Mouse (Mus musculus) CD4-positive helper T cell, adult 2 months (primary cell): Measurements from ENCODE around the gene Cttnbp2.
"Not testable (repeated sequence)": the region's sequence is repeated elsewhere in the genome, so short reads cannot be mapped to it uniquely, and the experiment has no call there.

Source experiments
- DNase-seq: peaks from one replicate; pipeline ENCODE4 v3.0.0-alpha.2; 2012; ENCODE audit warnings: low read depth, missing footprints, low spot score

The Cttnbp2 gene

DNA sequence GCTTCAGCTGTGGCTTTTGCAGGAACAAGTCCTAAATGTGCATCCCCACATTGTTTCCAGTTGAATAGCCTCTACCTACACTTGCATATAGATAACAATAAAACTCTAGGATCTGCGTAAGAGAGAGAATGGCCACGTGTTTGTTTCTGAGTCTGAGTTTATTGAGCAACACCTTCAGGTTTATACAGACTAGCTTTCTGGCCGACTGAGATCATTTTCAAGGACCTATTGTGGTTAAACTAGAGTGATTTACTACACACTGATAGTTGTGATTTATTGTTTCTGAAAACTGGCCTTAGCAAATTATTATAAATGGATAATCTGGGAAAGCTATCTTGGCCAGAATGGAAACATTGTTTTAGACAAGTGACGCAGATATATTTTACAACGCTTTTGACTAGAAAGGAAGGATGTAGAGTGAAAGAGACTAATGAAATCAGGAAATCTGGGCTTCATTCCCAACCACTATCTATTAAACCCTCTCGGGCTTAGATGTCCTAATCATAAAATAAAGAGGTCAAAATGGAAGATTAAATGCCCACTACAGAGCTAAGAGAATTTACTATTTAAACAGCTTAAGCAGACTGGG is 96.7 kb downstream of the Cttnbp2 start:
- no peak for DNase-seq

DNA sequence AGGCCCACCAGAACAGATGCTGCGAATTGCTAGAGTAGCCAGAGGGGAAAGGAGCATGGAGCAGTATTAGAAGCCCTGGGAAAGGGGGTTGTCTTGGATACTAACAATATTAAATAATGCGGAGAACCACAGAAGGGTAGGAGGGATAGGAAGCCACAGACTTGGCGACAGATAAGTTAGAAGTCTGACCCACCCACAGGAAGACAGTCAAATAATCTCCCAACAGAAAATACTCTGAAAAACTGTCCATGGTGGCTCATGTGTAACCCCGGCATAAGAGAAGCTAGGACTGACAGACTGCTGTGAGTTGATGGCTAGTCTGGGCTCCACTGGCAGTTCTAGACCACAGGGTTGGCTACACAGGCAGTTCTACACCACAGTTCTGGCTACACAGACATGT is 98.7 kb downstream of the Cttnbp2 start:
- DNase-seq = no peak

DNA sequence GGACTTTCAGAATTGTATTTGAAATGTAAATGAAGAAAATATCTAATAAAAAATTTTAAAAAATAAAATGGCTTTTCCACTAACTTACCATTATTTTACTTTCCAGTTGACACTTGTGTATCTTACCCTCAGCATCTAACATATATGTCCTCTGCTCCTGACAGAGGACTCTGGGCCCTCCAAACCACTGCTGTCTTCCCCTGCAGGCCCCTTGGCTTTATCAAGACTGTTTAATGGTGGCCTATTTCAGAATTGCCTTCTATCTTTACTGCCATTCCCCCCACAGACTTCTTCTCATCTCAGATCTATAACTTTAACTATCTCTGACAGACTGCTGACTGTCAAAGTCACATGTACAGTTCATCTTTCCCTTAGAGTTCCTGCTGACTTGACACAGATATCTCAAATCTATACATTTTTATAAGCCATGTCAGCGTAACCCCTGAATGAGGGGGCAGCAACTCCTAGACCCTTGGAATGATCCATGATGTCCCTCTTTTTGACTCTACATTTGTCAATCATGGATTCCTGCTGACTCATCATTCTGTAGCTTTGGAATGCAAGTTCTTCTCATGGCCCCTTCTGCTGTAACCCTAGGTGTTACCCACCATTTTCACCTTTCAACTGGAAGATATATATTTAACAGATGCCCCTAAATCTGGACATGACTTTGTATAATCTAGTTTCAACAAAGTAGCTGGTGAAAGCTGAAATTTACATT is 103.0 kb downstream of the Cttnbp2 start:
- DNase-seq = no peak

DNA sequence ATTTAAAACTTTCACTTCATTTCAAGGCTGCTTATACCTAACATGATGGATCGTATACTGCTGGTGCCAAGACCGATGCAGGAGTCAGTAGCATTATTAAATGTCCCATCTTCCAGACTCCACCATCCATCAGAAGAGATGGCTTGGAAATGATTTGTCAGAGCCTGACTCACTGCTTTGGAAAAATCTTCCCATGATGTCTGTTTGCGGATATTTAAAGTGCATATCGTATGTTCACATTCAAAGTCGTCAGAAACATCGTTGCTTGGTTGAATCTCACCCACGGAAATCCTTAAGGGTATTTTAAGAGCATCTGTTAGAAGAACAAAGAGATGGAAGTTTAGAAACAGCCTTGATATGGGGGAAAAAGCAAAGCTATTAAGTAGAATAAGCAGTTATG is 106.2 kb downstream of the Cttnbp2 start:
- DNase-seq = no peak

DNA sequence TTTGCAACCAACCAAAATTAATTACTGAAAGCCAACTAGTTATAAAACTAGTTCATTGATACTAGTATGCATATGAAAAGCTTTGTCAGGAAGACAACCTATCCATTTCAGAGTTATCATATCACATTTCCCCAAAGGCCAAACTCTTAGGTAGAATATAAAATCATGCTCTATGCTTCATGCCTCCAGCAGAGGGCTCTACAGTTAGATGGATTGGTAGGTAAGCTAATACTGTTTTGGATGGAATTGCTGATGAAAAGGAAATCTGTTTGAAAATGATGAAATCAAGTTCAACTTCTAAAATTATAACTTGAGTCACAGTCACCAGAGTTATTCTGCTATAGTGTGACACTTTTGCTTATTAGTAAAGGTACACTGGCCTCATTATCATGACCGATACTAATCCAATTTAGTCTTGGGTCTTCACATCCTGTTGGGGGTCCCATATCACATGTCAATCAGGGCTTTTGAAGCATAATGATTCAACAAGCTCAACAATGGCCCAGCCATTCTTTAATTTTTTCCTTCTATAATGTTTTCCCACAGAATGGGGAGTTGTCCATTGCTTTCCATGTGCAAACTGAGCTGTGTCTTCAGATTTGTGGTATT is 113.5 kb downstream of the Cttnbp2 start:
- DNase-seq = no peak

DNA sequence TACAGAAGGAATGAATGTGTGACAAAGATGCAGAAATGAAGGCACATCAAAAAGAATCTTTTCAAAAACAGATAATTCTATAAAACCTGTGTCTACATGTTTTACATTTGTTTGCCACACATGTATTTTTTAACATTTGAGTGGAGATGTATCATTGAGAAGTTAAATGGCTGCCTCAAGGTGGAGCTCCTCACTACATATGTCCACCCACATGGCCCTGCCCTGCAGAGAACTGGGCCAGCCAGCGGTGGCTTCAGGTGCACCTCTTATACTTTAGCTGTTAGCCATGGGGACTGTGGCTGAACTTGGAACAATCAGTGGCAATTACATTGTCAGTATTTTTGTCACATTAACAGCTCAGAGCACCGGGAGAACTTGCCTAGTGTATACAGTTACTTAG is 133.3 kb downstream of the Cttnbp2 start:
- no peak for DNase-seq

DNA sequence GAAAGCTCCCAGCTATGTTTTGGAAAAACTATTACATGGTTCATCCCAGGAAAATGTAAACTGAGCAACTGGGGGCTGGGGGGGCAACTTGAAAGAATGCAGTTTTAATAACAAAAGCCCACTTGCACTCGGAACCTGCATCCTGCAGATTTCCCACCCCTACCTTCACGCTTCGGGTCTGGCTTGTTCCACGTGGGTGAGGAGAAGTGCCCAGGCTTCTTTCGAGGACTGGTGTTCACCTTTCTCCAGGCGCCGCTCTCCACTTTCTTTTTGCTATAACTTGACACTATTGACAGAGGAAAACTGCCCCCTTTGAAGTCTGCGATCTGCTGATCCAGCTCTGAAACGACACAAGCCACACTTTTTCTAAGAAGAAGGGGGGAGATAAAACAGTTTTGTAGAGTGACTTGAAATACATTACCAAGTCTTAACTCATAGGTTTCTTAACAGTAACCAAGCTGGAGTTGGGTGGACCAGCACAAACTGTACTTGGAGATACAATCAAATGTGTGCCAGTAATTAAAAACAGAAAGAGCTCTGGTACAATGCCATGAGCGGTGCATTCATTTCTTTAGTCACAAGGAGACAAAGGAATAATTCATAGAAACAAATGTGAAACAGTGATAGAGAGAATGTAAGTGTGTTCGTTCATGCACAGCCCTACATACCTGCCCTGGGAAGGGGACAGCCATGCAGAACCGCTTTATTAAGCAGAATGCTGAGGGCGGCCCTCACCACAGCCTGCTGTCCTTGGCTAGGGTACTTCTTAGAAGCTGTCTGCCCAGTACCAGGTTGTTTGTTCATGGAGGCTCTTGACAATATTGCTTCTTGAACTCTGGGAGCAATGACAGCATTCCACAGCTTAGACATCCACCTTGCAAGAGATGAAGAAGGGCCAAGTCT is 134.1 kb downstream of the Cttnbp2 start:
- no peak for DNase-seq

DNA sequence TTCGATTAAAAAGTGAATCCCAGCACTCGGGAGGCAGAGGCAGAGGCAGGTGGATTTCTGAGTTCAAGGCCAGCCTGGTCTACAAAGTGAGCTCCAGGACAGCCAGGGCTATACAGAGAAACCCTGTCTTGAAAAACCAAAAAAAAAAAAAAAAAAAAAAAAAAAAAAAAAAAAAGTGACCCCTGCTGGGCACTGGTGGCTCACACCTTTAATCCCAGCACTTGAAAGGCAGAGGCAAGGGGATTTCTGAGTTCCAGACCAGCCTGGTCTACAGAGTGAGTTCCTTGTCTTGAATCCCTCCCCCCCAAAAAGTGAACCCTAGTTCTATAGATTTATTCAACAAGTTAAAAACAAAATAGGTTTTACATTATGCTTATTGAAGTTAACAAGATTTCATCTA is 136.9 kb downstream of the Cttnbp2 start:
- not testable (repeated sequence) for DNase-seq

DNA sequence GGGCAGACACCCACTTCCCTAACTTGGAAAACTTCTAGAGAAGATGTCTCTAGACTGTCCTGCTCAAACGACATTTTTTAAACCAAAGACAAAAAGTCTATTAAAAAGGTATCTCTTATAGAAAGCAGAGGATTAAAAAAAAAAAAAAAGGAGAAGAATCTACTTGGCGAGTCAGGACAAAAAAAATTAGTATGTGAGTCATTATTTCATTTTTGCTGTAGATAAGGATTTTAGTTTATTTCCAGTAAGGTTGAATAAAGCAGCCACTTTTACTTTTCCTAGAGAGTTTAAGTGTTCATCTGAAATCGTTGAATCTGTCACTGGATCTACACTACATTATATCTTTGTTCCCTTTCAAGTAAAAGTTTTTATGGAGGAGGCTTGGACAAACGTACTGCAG is 139.9 kb downstream of the Cttnbp2 start:
- no peak for DNase-seq

DNA sequence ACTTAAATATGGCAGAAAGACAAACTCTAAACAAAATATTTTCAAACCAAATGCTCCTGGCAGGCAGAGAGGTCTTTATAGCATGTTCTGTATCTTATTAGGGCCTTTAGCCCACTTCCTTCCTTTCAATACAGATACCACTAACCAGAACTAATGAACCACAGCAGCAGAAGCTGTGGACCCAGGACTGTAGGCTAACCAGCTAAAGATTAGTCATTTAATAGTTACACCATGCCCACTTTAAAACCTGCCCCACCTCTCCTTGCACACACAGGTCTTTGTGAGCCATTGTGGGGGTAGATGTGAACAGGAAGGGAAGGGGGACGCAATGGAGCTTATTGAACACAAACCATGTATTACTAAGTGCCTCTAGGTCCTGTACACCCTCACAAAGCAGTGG is 141.0 kb downstream of the Cttnbp2 start:
- no peak for DNase-seq

DNA sequence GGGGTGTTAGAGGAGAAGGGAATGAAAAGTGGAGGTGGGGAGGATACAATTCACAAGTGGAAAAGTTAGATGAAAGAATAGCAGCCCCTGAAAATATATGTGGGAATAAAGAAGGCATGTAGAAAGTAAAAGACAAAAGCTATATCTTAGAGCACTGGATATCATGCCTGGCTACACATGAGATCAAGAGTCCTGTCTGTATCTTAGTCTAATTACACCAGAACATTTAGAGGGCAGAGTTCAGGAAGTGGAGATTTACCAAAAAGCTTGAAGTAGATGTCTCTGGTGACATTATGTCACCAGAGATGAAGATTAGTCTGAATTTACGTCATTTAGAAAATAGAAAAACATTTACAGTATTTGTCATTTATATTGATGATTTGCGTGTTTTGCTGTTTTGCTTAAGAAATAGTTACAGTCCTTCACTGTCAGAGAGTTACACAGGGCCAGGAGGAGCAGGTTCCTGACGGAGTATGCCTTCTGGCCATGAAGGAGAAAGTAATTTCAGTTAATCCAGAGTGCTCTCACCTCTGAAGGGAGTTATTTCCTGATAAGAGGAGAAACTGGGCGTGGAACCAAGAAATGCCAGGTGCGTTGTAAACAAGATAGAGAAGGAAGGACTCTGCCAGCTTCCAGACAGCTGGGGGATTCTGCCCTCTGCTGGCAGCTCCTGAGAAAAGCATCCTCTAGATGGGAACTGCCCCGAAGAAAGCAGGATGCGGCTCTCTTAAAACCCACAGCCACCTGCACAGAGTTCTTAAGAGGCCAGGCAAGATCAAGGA is 142.0 kb downstream of the Cttnbp2 start:
- DNase-seq = no peak

DNA sequence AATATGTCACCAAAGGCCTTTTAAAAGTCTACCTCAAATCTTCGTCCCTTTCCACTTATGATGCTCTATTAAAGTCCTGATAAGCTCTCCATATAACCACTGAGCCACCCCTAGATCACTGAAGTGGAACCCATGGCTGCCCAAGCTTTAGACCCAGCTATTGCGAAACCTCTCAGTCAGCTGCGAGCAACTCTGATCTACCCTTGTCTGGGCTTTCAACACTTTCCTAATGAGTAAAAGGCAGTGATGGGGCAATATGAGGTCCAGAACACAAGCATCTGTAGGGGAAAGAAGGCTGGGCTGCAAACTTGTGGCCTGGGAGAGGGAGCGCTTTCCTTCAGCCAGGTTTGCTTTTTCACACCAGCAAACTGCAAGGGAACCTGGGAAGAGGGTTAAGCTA is 144.9 kb downstream of the Cttnbp2 start:
- no peak for DNase-seq

DNA sequence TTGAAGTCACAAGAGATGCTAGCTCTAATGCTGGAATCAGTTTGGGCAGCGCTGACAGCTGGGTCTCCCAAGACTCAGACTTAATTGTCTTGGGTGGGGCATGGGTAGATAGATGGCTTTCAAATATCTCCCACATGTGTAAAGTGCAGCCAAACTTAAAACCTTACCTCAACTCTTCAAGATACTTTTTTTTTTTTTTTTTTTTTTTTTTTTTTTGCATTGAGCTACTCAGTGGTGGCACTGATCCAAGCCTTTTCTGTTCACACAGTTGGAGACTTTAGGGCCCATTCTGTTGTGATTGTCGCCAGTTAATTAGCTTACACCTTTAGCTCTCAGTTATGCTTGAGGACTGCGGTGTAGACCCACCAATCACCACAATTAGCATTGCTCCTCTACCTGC is 145.6 kb downstream of the Cttnbp2 start:
- DNase-seq = no peak

DNA sequence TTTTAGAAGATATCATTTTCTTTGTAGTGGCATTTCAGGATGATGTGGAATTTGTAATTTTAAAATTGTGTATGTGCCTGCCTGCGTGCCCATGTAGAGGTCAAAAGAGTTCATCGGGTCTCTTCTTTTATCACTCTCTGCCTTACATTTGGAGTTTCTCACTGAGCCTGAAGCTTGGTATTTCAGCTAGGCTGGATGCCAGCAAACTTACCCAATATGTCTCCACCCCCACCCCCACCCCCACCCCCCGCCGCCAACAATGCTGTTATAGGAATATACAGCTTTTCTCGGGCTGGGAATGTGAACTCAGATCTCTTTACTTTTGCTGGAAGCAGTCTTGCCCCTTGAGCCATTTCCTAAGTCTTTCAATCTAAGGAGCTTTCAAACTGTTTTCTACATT is 152.4 kb downstream of the Cttnbp2 start:
- DNase-seq = no peak

DNA sequence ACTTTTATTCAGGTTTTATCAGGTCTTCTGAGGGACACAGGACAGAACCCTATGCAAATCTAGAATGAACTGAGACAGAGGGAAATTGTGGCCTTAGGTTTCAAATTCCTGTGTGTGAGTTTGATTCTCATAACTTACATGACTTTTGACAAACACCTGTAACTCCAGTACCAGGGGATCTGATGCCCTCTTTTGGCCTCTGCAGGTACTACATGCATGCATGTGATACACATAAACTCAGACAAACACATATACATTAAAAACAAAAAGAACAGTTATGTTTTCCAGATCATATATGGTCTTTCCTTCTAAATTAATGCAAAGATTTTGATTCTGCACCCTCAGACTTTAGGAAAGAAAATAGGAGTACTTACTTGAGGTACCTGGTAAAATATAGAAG is 153.7 kb downstream of the Cttnbp2 start:
- DNase-seq = no peak

DNA sequence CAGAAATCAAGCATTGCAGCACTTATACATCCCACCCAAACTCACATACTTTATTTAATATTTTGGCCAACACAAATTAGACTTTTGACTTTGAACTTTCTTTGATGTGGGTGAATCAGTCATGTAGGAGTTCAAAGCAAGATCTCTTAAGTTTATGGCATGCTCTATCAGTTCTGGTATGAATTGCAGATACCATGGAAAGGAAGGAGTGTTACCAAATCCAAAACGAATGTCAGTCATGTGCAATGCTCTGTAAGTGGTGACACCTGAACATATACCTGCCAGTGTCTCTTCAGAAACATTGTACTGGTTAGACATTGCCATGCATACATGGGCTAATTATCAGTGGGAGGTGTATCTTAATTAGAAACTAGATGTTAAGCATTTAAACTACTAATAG is 154.5 kb downstream of the Cttnbp2 start:
- no peak for DNase-seq

DNA sequence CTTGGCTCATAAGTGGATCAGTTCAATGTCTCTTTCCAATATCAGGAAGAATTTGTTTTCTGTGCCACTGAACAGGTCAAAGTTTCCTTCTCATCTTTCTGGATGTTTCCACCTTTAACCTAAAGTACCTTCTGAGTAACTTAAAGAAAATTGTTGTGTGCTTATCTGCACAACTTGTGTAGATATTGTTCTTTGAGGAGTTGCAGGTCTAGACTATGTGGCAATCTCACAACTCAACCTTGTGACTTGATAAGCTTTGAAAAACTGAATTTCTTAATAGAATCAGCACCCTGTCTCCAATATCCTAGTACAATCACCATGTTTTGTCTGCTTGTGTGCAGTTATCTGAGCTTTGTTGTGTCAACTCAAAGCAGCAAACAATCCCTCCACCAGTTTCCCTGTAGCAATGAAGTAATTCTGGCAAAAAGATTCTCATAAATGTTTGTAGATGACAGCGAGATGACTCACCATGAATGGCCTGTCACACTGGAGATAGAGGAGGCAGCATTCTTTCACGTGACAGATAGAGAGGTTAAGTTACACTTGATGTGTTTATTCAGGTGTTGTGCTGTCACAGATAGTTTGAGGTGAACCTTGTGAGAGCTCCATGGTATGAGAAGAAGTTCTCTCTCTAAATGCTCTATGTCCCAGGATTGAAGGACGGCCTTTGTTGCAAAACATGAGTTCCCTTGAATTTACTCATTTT is 165.3 kb downstream of the Cttnbp2 start:
- DNase-seq = no peak

DNA sequence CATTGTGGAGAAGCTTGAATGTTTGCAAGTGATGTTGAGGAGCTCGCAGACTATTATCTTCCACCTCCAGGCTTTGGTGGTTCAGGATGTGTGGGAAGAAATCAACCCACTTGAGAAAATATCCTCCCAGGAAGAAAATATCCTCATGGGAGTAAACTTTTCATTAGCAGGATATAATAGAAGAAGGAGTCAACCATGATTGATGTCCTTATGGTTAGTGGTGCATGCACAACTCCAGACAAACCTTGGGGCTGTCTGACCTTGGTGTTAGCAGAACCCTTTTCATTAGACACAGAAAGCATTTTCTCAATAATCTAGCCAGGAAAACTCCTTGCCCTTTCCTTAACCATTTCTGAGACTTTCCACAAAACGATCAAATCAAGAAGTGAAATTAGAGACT is 170.4 kb downstream of the Cttnbp2 start:
- DNase-seq = no peak

DNA sequence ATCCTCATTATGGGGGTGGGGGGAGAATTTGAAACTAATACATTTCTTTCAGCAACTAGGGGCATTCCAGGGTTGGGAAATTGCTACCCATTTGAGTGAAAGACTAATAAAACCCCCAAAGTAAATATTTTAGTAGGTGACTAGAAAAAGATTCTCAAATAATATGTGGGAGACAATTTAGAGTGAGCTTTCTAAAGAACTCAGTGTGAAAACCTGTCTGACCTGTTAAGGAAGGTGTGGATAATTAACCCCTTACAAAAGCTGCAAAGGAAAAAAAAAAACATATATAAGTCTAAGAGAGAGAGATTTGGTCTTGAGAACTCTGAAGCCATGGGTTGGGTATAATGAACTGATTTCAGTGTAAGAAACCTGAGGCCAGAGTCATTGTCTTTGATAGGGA is 176.3 kb downstream of the Cttnbp2 start:
- DNase-seq = no peak

DNA sequence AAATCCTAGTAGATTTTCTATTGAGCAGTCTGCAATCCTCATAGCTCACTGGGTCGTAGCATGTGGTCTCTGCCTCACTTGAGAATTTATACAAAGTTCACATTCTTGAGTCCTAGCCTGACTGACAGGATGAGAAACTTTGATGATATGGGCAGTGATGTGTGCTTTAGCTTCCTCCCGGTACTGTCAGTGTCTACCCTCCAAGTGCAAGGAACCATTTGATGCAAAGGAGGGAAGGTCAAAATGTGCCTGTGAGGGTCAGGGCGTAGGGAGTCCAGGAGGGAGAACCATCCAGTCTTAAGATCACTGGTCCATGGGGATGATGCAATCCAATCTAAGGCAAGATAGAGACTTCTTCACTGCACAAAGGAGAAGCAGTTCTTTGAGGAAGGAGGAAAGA is 179.2 kb downstream of the Cttnbp2 start:
- no peak for DNase-seq

DNA sequence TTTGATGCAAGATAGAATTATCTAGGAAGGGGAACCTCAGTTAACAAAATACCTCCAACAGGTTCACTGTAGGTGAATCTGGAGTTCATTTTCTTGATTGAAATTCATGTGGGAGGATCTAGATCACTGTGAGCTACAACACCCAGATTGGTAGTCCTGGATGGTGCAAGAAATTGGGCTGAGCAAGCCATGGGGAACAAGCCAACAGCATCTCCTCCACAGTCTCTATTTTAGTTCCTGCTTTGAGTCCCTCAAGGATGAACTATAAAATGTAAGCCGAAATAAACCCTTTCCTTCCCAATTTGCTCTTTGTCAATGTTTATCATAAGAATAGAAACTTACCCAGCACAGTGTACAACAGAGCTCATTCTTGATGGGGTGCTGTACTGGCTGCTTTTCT is 191.7 kb downstream of the Cttnbp2 start:
- DNase-seq = no peak
